Mouse (Mus musculus) intestine, embryonic 14.5 days (tissue): ENCODE results near the gene Cyb561d2. TPM values are rescaled to one million over a fixed set of nuclear protein-coding genes. Genes with fewer than 3 reads are reported as not detected.
"Not testable (repeated sequence)": the region's sequence is repeated elsewhere in the genome, so short reads cannot be mapped to it uniquely, and the experiment has no call there.

ENCODE experiments used
- ATAC-seq: fragments of 200-750 bp; cut with Nextera tagmentation; replicated peaks from 2 replicates; pipeline ENCODE4 v1.8.0; 2017; ENCODE audit warnings: low read depth, moderate number of reproducible peaks, moderate TSS enrichment, moderate library complexity; ENCODE audit not compliant: low FRiP score, low TSS enrichment
- DNase-seq: peaks from one replicate; pipeline ENCODE4 v3.0.0-alpha.2; 2018; ENCODE audit warnings: low spot score
- H3K27ac ChIP-seq: fragments of 300-500 bp; sonication (generic); 2 replicates; pipeline ENCODE4 v1.5.1; 2014; ENCODE audit warnings: low read depth, mild to moderate bottlenecking, control low read depth
- H3K27me3 ChIP-seq: fragments of 300-500 bp; sonication (generic); replicated peaks from 2 replicates; pipeline ENCODE4 v1.6.1; 2014; ENCODE audit warnings: low read length, control low read depth; ENCODE audit not compliant: control insufficient read depth, insufficient read depth
- H3K36me3 ChIP-seq: fragments of 300-500 bp; sonication (generic); 2 replicates; pipeline ENCODE4 v1.6.1; 2014; ENCODE audit warnings: low read length, control low read depth; ENCODE audit not compliant: control insufficient read depth, insufficient read depth
- H3K4me1 ChIP-seq: fragments of 300-500 bp; sonication (generic); replicated peaks from 2 replicates; pipeline ENCODE4 v1.6.1; 2014; ENCODE audit warnings: low read length, control low read depth, mixed read lengths; ENCODE audit not compliant: control insufficient read depth, insufficient read depth
- H3K4me2 ChIP-seq: fragments of 300-500 bp; sonication (generic); 2 replicates; pipeline ENCODE4 v1.6.1; 2014; ENCODE audit warnings: low read length
- H3K4me3 ChIP-seq: fragments of 300-500 bp; sonication (generic); 2 replicates; pipeline ENCODE4 v1.5.1; 2014; ENCODE audit warnings: low read depth, low read length, control low read depth, mixed read lengths
- H3K9ac ChIP-seq: fragments of 300-500 bp; sonication (generic); 2 replicates; pipeline ENCODE4 v1.6.1; 2014; ENCODE audit warnings: mild to moderate bottlenecking, low read length
- H3K9me3 ChIP-seq: fragments of 300-500 bp; sonication (generic); 2 replicates; pipeline ENCODE4 v1.6.1; 2016; ENCODE audit warnings: low read length, control low read depth; ENCODE audit not compliant: control insufficient read depth
- WGBS: fragments of 180-500 bp; shearing (Covaris S2); extraction: QIAGEN DNeasy Blood & Tissue Kit; methylation state at CpG from one replicate; pipeline ENCODE4 v1.1.7; 2014; 5-methylcytosine and 5-hydroxymethylcytosine counted together
- polyA plus RNA-seq: library from polyadenylated mRNA; unstranded; fragments of >200 nt; fragmentation: Nextera tagmentation; extraction: Ambion mirVana; gene quantifications from 2 replicates; pipeline ENCODE4 v1.2.1, GENCODE M21; 2014

The Cyb561d2 gene
- polyA plus RNA-seq, 1 experiment from 2014 or later: 27.1 TPM

DNA sequence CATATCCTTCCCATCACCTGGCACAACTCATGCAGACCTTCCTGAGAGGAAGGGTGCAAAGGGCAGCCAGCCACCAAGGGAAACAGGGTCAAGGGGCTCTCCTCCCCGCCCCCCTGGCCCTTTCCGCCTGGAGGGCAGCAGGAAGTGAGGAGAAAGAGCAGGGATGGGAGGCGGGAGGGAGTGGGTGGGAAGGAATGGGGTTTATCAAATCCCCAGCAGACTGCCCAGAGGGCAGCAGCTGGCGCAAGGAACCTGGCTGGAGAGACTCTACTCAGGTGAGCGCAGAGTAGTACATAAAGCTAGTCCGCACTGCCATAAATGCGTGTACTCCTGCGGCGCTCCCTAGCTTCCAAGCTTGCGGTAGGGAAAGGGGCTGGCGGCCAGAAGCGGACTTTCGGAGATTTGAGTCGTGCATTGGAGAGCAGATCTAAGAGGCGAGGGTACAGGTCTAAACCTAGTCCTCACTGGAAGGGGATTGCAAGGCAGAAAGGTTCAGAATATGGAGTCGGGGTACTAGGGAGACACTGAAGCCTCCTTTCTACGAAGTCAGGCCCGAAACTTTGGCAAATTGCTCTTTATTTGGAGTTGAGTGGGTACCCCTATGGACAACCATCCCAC is 25.8 kb upstream of the Cyb561d2 start, which contains the start of gene Hyal2:
Gene Hyal2 (plus strand): TSS at position 244 of the 618 bp plus-strand sequence.
- Histone ChIP-seq H3K27me3 (no peaks in the 10 kb centered on the region), H3K4me1 (peaks cover 35% of the 10 kb centered on the region), H3K4me3 (peak within 1 kb of the TSS; percentile 70), H3K9ac (peak within 1 kb of the TSS; percentile 71), H3K27ac (peak within 1 kb of the TSS; percentile 80), H3K36me3 (peaks cover 32% of the 10 kb centered on the region), H3K9me3 (no peaks in the 10 kb centered on the region), H3K4me2 (peak within 1 kb of the TSS; percentile 95)
- ATAC-seq (no peak), DNase-seq (peak; percentile 63)
- WGBS: 10% methylated on average over 18 of the region's 18 CpGs

DNA sequence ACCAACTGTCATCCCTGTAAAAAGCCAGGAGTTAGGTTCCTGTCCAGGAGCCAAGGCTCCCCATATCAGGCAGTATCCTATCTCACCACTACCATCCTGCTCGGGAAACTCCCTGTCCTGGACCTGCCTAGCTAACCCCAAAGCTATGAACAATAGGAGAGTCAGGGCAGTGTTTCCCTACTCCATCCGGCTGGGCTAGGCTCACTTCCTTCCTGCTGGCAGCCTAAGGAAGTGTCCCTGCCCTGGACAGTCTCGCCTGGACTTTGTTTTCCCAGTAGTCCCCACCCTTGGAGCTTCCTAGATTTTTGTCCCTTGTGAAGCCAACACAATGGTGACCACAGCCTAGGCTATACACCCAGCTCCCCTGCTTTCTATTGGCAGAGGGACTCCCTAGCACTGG is 24.9 kb upstream of the Cyb561d2 start:
- Histone ChIP-seq H3K9ac (no peak overlapping the region), H3K36me3 (peaks cover 29% of the 10 kb centered on the region), H3K27me3 (no peaks in the 10 kb centered on the region), H3K4me1 (peaks cover 39% of the 10 kb centered on the region), H3K4me3 (no peak overlapping the region), H3K9me3 (no peaks in the 10 kb centered on the region), H3K27ac (peak overlapping the region; percentile 80; the same call in 1 of the 2 replicates), H3K4me2 (no peak overlapping the region)
- WGBS: 64% methylated on average over 3 of the region's 3 CpGs
- ATAC-seq (no peak), DNase-seq (no peak)

DNA sequence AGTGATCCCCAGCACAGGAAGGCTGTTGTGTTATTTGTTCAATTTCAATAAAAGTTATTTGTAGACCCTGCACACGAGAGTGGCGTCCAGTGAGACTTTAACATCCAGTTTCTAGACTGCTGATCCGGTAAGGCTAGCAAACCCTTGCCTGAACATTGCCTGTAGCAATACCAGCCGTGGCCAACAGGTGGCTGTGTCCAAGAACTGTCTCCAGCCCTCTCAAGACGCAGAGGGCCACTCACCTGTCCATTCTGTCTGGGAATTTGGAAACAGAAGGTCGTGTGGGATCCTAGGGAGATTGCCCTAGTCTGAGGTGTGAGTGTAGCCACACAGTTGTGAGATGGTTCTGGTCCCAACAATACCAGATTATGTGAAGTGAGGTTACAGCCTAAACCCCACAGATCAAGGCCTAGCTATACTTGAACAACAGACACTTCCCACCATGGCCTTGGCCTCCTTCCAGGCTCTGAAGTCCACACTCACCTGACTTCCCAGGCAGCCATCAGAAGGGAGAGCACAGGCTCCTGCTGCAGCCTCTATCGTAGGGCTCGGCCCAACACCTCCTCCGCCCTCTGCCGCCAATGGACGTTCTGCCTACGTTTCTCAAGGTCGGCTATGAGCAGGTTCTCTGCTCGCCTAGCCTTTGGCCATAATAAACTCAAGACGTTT is 24.2 kb upstream of the Cyb561d2 start:
- ATAC-seq (no peak), DNase-seq (peak; percentile 92)
- H3K9me3 ChIP-seq: no peaks in the 10 kb centered on the region
- WGBS: 57% methylated on average over 15 of the region's 15 CpGs
- no peak overlapping the region for H3K9ac ChIP-seq
- H3K36me3 ChIP-seq: peaks cover 29% of the 10 kb centered on the region
- H3K4me2 ChIP-seq: no peak overlapping the region
- peaks cover 34% of the 10 kb centered on the region for H3K4me1 ChIP-seq
- H3K4me3 ChIP-seq: no peak overlapping the region
- H3K27ac ChIP-seq: no peak overlapping the region; the same call in 1 of the 2 replicates
- H3K27me3 ChIP-seq: no peaks in the 10 kb centered on the region

DNA sequence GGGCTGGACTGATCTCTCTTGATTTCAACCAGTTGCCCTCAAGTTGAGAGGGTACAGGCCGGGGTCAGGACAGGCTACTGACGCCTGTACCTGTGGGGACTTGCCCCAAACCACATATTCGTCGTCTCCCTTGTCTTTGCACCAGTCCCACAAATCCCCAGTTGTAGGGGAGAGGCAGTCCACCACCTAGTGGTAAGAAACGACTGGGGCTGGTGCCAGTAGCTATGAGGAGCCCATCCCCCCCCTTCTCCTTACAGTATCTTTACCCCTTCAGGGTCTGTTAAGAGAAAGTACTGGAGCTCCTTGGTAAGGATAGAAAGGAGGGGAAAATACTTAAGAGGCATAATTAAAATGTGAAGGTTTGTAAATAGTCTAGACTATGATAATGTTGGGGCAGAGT is 23.6 kb upstream of the Cyb561d2 start:
- not testable (repeated sequence) for H3K9me3 ChIP-seq, ATAC-seq, H3K27ac ChIP-seq, DNase-seq, H3K27me3 ChIP-seq, H3K9ac ChIP-seq, H3K4me2 ChIP-seq, H3K4me3 ChIP-seq
- 51% methylated on average over 5 of the region's 5 CpGs for WGBS
- Histone ChIP-seq H3K4me1 (peaks cover 28% of the 10 kb centered on the region), H3K36me3 (peaks cover 29% of the 10 kb centered on the region)

DNA sequence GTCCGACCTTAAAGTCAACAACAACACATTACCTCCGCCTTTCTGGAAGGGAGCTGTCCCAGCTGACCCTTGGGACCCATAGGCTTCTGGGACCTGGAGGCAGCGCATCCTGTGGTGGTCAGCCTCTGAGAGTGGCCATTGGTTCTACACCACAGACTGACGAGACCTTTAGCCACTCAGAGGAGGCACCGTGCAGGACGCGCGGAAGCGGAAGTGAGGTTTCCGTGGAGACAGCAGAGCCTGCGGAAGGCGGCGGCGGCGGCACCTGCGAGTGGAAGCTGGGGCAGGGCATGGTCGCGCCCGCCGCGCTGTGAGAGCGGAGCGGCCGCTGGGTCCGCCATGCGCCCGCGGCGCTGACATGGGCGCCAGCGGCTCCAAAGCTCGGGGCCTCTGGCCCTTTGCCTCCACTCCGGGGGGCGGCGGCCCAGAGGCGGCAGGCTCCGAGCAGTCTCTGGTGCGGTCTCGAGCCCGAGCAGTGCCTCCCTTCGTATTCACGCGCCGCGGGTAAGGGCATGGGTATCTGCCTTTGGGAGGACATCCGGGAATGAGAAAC is 21.1 kb upstream of the Cyb561d2 start, which contains the start of gene Tusc2:
Gene Tusc2 (plus strand): TSS at position 227 of the 553 bp plus-strand sequence.
- WGBS: under 1% methylated on average over 44 of the region's 46 CpGs
- no peaks in the 10 kb centered on the region for H3K9me3 ChIP-seq
- H3K27ac ChIP-seq: peak within 1 kb of the TSS; percentile 6; the same call in 1 of the 2 replicates
- ATAC-seq: peak; percentile 91
- peaks cover 19% of the 10 kb centered on the region for H3K4me1 ChIP-seq
- H3K9ac ChIP-seq: peak within 1 kb of the TSS; percentile 67
- peak; percentile 93 for DNase-seq
- H3K36me3 ChIP-seq: peaks cover 52% of the 10 kb centered on the region
- no peaks in the 10 kb centered on the region for H3K27me3 ChIP-seq
- peak within 1 kb of the TSS; percentile 83 for H3K4me3 ChIP-seq
- peak within 1 kb of the TSS; percentile 78 for H3K4me2 ChIP-seq

DNA sequence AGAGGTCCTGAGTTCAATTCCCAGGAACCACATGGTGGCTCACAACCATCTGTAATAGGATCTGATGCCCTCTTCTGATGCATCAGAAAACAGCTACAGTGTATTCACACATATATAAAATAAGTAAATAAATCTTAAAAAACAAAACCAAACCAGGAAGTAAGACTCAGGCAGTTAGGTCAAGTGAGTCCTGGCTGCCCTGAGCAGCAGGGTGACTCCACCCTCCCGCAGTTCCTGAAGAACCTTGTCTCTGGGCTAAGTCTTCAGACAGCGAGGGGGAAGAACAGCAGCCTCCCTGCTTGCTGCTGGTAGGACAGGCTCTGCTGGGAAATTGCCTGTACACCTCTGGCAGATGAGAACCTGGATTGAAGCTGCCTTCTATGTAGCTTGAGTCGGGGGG is 14.4 kb upstream of the Cyb561d2 start:
- peaks cover 34% of the 10 kb centered on the region for H3K4me1 ChIP-seq
- no peak overlapping the region for H3K27ac ChIP-seq
- peaks cover 48% of the 10 kb centered on the region for H3K36me3 ChIP-seq
- no peak for ATAC-seq
- 68% methylated on average over 3 of the region's 3 CpGs for WGBS
- H3K27me3 ChIP-seq: no peaks in the 10 kb centered on the region
- H3K4me3 ChIP-seq: peak overlapping the region; percentile 57; the same call in 1 of the 2 replicates
- DNase-seq: no peak
- no peaks in the 10 kb centered on the region for H3K9me3 ChIP-seq
- peak overlapping the region; percentile 30; the same call in 1 of the 2 replicates for H3K9ac ChIP-seq
- peak overlapping the region; percentile 83 for H3K4me2 ChIP-seq

DNA sequence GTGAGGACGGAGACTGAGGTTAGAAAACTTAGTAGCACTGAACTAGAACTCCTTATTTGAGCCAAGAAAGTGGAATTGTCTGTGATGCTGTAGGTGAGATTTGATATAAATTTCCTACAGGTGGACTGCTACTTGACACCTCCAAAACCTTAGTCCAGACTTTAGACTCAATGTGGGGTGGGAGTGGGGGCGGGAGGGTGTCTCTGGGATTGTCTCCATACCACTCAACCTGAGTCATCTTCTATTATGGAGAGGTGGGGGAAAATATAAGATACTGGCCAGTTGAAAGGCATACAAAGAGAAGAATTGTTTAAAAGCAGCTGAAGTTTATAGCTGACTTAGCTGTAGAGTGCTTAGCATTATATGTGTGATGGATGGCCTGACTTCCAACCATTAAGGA is 13.7 kb upstream of the Cyb561d2 start:
- DNase-seq: no peak
- Histone ChIP-seq H3K36me3 (peaks cover 41% of the 10 kb centered on the region), H3K27ac (peak overlapping the region; percentile 95; the same call in 1 of the 2 replicates), H3K4me1 (peaks cover 40% of the 10 kb centered on the region), H3K9ac (peak overlapping the region; percentile 66), H3K27me3 (no peaks in the 10 kb centered on the region), H3K4me2 (peak overlapping the region; percentile 83), H3K9me3 (no peaks in the 10 kb centered on the region), H3K4me3 (peak overlapping the region; percentile 57)
- no peak for ATAC-seq
- 34% methylated on average over 2 of the region's 2 CpGs for WGBS

DNA sequence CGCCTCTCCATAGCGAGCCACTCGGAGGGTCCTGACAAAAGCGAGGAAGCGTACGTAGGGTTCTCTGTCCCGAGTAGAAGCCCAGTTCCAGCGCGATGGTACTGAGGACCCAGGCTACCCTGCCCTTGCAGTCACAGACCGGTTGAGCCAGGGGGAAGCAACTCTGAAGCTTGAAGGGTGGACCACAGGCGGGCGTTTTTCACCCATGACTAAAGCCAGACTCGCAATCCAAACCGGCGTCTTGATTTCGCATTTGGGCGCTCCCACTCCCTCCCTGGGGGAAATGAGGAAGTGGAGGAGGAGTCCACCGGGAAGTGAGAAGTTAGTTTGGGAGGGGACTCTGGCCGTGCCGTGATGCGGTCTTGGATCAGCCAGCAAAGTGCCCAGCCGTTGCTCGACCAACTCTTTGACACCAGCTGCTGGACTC is 13.1 kb upstream of the Cyb561d2 start:
- Histone ChIP-seq H3K27ac (peak overlapping the region; percentile 95), H3K27me3 (no peaks in the 10 kb centered on the region), H3K4me2 (peak overlapping the region; percentile 83), H3K4me1 (peaks cover 42% of the 10 kb centered on the region), H3K4me3 (peak overlapping the region; percentile 57), H3K9ac (peak overlapping the region; percentile 66), H3K9me3 (no peaks in the 10 kb centered on the region), H3K36me3 (peaks cover 35% of the 10 kb centered on the region)
- peak; percentile 83 for DNase-seq
- peak; percentile 26; the same call in 1 of the 2 replicates for ATAC-seq
- WGBS: 0% methylated on average over 22 of the region's 23 CpGs
